9 mouse cellular contexts compared by ENCODE assay signal in genomic region chr2:20276124-20276523, GRCm38 (mm10).
A peak's percentile ranks its signal among the peaks of the same experiment; 100 is the strongest.
DNase-seq lines count a peak whose midpoint lies in the region; ATAC-seq and TF ChIP-seq lines count a peak whose summit lies in the region.
"Had no signal": no experiment of that assay in that cellular context is flagged by ENCODE, and none has a peak within 500 bp of the region (broad histone marks: within the 10 kb centered on the region; RNA-seq: fewer than 3 reads in every experiment).

No protein-coding gene starts in this region.

- intact Hi-C loops in left cerebral cortex, adult 2 months (cut with DNase I), result loop anchor here (1.0 to 10.0 kb wide), 3 partner anchors 219 to 499 kb away; no protein-coding TSS in a partner anchor

- DNase-seq in liver (peak; percentile 38), ZHBTc4 (ENCODE audit: low read depth, low spot score) (peak; percentile 68)
- DNase-seq in hindlimb bud, embryonic 11.5 days (ENCODE audit: extremely low spot score, low read depth, low spot score), result peak; percentile 60
- DNase-seq in left cerebral cortex, adult 2 months (ENCODE audit: extremely low spot score in 1 of 2, low spot score in 2 of 2), result peak; percentile 19 to 50
- peak; percentile 95 for DNase-seq in retina, embryonic 14.5 days (ENCODE audit: low spot score)
- DNase-seq in thymus, adult 2 months, result no peak

- H3K27me3 ChIP-seq in liver, embryonic 12.5 days (replicated peaks), result no peaks in the 10 kb centered on the region
- no peaks in the 10 kb centered on the region for H3K27me3 ChIP-seq in thymus, adult 2 months (ENCODE audit: control insufficient read depth, insufficient read depth, low read length)
- H3K27me3 ChIP-seq: limb, embryonic 12.5 days had no signal

- H3K36me3 ChIP-seq in liver, embryonic 12.5 days, result no peaks in the 10 kb centered on the region
- no peaks in the 10 kb centered on the region for H3K36me3 ChIP-seq in thymus, adult 2 months (ENCODE audit: control insufficient read depth, insufficient read depth, low read length)
- H3K36me3 ChIP-seq: limb, embryonic 12.5 days had no signal

- 34% methylated on average over 2 of the region's 2 CpGs for WGBS in liver, embryonic 12.5 days (ENCODE audit: insufficient replicate concordance)
- 58% methylated on average over 2 of the region's 2 CpGs for WGBS in thymus, adult 2 months

- TF ChIP-seq CTCF in cortical plate, adult 2 months (IDR thresholded peaks at IDR 0.05; ENCODE audit: extremely low read depth, insufficient read depth, low read length), result peak; percentile 35; the same call in 1 of the 2 replicates
- TF ChIP-seq CTCF in left cerebral cortex, adult 2 months (IDR thresholded peaks at IDR 0.05), result peak; percentile 70
- no peak for TF ChIP-seq CTCF in thymus, adult 2 months (IDR thresholded peaks at IDR 0.05; ENCODE audit: borderline replicate concordance, control insufficient read depth, extremely low read depth, insufficient read depth, low read length, poor library complexity)

- no peak overlapping the region for H3K4me2 ChIP-seq in liver, embryonic 12.5 days
- H3K4me2 ChIP-seq: limb, embryonic 12.5 days had no signal

- H3K27ac ChIP-seq in liver, embryonic 12.5 days, result no peak overlapping the region
- H3K27ac ChIP-seq in cortical plate, adult 2 months (ENCODE audit: insufficient read depth, low read length), result no peak overlapping the region
- no peak overlapping the region for H3K27ac ChIP-seq in left cerebral cortex, adult 2 months
- no peak overlapping the region for H3K27ac ChIP-seq in thymus, adult 2 months (ENCODE audit: control insufficient read depth, insufficient read depth, low read length)
- H3K27ac ChIP-seq: limb, embryonic 12.5 days had no signal

- no peaks in the 10 kb centered on the region for H3K9me3 ChIP-seq in liver, embryonic 12.5 days (replicated peaks)
- H3K9me3 ChIP-seq: limb, embryonic 12.5 days had no signal

- no peak overlapping the region for H3K4me3 ChIP-seq in liver, embryonic 12.5 days
- no peak overlapping the region for H3K4me3 ChIP-seq in cortical plate, adult 2 months (ENCODE audit: insufficient read depth, low read length)
- no peak overlapping the region for H3K4me3 ChIP-seq in left cerebral cortex, adult 2 months
- no peak overlapping the region for H3K4me3 ChIP-seq in thymus, adult 2 months (ENCODE audit: control insufficient read depth, insufficient read depth, low read length)
- H3K4me3 ChIP-seq: limb, embryonic 12.5 days had no signal

- H3K9ac ChIP-seq in liver, embryonic 12.5 days, result no peak overlapping the region
- H3K9ac ChIP-seq: limb, embryonic 12.5 days had no signal

- H3K4me1 ChIP-seq in liver, embryonic 12.5 days, result no peaks in the 10 kb centered on the region
- H3K4me1 ChIP-seq in cortical plate, adult 2 months (ENCODE audit: control insufficient read depth, insufficient read depth, low read length), result no peaks in the 10 kb centered on the region
- H3K4me1 ChIP-seq in thymus, adult 2 months (replicated peaks; ENCODE audit: control insufficient read depth, insufficient read depth, low read length), result no peaks in the 10 kb centered on the region
- H3K4me1 ChIP-seq: limb, embryonic 12.5 days had no signal

- no peak for ATAC-seq in liver, embryonic 12.5 days

- no peak for TF ChIP-seq POLR2A in cortical plate, adult 2 months (IDR thresholded peaks at IDR 0.05; ENCODE audit: extremely low read depth, insufficient read depth, low read length)
- TF ChIP-seq POLR2A in thymus, adult 2 months (IDR thresholded peaks at IDR 0.05; ENCODE audit: control insufficient read depth, extremely low read depth, insufficient read depth, low read length, poor library complexity), result no peak
